Mouse (Mus musculus) gastrocnemius, postnatal 36 days (tissue): Measurements from ENCODE around the gene Atrnl1. TPM values are rescaled to one million over a fixed set of nuclear protein-coding genes. Genes with fewer than 3 reads are reported as not detected.

Experiments
- DNase-seq, 2 experiments: peaks; one replicate each; pipeline ENCODE4 v3.0.0; 2022
- intact Hi-C: fragments of 180-260 bp; cut with DNase I; formaldehyde crosslinking; loops from one replicate; pipeline ENCODE4 v1.15.1; 2025
- total RNA-seq, 2 experiments: library from RNA; stranded (reverse); gene quantifications; 2 replicates each; pipeline ENCODE4 v1.2.3; 2021

The Atrnl1 gene
- total RNA-seq, 2 experiments from 2014 or later = 6.4 to 6.8 TPM

DNA sequence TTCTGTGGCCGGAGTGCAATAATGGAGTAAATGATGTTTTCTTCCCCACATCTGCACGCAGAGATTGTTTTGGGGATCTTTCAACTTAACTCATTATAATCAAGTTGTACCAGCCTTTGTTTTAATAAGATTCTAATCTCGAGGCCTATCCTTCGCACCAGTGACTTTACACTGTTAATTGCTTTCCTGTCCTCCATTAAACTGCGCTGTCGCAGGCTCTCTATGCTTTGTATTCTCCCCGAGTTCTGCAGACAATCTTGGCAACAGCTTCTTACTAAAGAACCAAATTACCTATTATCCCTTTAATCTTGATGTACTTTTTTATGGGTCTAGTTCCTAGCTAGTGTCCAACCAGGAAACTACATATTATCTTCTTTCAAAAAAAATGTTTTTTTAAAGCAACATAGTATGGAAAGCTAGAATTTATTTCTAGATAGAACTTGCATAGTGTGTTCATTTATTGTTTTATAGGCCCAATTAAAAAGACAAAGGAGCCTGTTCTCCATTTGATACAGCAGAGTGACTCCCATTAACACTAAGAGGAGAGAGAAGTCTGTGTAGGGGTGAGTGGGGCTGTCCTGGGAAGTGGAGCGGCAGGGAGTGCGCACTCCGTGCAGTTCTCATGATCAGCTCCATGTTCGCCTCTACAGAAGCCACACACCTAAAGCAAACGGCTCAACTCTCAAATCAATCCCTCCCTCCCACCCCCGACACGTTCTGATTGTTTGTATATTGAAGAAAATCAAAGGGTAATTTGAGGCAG is 484.1 kb downstream of the Atrnl1 start:
- DNase-seq = no peak
- intact Hi-C loops = no loop called here

DNA sequence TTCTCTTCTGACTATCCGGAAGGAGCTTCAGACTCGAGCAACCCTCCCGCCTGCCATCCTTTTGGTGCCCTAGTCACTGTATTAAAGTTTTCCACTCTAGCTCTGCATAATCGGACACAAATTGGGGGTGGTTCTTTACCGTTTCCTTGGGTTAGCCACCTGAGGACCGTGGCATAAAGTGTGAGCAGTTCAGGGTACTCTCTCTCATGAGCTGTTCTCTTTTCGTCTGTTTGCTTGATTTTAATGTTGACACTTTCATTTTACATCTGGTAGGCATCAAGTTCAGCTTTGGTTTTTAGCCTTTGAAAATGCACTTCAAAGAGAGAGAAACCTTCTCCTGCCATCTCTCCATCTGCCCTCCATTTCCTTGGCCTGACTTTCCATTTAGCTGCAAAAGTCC is 484.9 kb downstream of the Atrnl1 start:
- DNase-seq = no peak
- intact Hi-C loops = no loop called here

DNA sequence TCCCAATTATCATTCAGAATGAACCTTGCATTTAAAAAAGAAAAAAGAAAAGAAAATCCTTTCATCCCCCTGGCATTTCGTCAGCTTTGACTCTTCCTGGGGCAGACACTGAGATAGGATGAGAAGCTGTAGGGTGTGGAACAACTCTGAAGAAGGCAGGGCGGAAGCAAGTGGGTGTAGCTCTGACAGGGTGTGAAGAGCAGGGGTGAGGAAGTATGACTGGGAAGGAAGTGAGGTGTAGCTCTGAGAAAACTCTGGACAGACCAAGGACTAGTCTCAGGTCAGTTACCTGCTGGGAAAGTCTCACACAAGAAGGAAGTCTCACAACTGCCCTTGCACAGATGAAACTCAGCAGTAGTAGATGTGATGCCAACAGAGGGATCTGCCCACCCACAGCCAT is 486.4 kb downstream of the Atrnl1 start:
- intact Hi-C loops = no loop called here

DNA sequence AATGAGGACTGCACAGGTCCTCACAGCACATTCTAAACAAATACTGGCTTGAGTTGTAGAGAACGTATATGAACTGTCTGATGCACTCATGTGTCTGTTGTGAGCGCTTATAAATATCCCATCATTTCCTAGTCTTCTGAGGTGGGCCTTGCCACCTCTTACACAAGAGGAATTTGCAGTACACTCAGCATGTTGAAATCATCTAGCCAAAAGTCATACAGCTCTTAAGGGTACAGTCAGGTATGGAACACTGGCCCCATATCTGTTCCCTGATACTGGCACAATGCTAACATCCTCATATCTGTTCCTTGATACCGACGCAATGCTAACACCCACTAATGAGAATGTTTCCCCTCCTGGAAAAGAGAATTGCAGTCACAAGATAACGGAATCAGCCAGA is 488.7 kb downstream of the Atrnl1 start:
- no peak for DNase-seq

More for the DNA sequence above, 486.4 kb downstream of the Atrnl1 start:
- no peak for DNase-seq

DNA sequence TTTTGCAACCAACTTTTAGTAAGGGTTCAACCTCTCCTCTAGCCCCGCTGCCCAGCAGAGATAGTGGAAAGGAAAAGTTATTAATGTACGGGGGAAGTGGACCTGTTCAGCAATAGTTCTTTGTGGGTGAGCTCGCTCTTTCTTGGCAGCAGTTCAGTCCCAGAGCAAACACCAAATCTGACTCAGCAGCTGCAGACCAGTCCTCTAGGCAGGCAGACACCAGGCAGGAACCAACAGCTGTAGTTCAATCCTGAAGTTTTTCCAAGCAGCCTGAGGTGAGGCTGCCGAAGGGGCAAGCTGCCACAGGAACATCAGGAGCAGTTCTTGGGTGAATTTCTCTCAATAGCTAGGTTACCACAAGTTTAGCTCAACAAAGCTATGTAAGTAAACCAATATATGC is 489.5 kb downstream of the Atrnl1 start:
- intact Hi-C loops = no loop called here

More for the DNA sequence above, 488.7 kb downstream of the Atrnl1 start:
- intact Hi-C loops = no loop called here

DNA sequence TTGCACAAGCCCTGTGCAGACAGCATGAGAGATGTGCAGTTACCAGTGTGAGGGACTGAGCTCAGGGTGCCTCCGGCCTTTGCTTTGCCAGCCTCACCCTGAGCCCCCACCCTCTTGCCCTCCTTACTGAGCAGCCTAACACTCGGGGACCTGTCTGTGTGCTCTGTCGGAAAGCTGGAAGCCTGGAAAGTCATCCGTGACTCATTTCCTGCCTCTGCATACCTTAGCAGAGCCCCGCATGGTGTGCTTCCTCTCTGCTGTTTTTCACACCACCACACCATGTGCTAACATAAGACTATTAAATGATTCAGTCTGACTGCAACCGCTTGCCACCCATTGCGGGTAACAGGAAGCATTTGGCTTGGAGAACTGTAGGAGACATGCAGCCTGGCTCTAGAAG is 493.7 kb downstream of the Atrnl1 start:
- intact Hi-C loops = no loop called here
- DNase-seq = no peak

More for the DNA sequence above, 489.5 kb downstream of the Atrnl1 start:
- DNase-seq = no peak

DNA sequence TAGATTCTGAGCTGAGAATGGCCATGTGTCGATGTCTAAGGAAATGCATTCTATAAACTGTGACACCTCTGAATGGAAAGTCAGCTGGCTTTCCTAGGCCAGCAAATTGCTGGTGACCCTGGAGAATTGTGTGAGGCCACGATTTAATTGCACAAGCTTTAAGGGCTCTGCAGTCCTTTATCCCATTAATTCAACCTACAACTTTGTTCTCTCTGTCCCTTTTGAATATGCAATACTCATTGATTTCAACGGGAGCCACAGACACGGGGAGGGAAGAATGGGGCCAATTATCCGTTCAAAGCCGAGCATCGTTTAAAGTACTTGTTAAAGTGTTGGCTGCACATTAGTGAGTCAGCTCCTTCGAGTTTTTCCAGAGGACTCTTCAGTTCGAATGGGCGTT is 496.8 kb downstream of the Atrnl1 start:
- intact Hi-C loops = no loop called here
- no peak for DNase-seq

DNA sequence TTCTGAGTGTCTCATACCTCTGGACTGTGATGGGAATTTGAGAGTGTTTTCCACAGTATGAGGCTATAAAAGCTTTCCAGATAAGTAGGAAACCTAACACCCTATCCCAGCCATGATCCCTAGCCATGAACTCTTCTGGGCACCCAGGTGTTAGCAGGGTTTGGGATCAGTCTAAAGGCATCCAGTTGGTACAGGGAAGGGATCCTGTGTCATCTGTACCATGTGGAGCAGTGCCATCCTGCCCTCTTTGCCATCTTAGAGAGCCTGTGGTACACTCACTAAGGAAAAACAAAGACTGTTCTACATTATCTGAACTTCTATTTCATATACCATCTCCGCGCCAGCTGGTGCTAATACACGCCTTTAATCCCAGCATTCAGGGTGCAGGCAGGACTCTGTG is 499.7 kb downstream of the Atrnl1 start:
- intact Hi-C loops = no loop called here
- DNase-seq = no peak

DNA sequence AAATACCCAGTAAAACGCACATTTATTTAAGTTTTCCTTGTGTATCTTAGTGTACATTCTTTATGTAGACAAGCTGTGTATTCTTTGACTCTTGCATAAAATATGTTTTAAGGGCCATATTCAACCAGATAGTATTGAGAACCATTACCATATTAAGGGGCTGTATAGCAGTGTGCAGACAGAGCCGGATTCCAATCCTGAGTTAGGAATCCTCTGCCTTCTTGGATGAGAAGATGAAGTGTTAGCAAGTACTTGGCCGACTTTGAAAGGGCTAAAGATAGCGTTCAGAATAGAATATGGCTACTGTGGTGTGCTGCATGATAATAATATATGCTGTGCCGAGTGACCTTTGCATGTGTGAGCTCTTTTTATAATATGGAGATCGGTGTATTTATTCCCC is 500.5 kb downstream of the Atrnl1 start:
- no peak for DNase-seq
- intact Hi-C loops = no loop called here

DNA sequence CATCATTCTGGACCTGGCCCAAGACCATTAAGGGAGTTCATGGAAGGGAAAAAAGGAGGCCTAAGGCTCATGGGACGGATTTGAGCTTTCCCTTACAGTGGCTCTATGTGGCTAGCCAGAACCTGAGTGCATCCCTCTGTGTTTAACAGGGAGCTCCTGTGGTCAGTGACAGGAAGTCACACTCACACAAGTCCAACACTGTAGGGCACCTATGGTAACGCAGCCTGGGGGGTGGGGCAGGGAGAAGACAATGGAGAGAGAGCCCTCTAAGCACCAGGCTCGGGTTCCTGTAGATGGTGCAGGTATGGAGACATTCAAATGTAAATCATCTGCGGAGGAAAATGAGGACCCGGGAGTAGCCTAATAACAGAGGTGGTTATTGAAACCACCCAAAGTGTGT is 501.3 kb downstream of the Atrnl1 start:
- intact Hi-C loops = no loop called here
- DNase-seq = no peak

DNA sequence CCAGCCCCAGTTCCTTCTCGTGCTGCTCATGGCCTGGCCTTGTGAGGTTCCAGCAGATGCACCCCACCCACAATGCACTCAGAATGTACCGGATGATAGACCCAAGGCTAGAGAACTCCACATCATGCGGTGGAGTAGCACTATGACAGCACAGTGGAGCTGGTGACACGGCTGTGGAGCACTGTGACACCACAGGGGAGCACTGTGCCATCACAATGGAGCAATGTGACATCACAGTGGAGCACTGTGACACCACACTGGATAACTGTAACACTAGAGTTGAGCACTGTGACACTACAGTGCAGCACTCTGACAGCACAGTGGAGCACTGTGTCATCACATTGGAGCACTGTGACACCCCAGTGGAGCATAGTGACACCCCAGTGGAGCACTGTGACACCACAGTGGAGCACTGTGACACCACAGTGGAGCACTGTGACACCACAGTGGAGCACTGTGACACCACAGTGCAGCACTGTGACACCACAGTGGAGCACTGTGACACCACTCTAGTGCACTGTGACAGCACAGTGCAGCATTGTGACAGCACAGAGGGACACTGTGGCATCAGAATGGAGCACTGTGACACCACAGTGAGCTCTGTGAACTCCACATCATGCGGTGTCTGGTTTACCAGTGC is 502.4 kb downstream of the Atrnl1 start:
- intact Hi-C loops = no loop called here
- DNase-seq = no peak

DNA sequence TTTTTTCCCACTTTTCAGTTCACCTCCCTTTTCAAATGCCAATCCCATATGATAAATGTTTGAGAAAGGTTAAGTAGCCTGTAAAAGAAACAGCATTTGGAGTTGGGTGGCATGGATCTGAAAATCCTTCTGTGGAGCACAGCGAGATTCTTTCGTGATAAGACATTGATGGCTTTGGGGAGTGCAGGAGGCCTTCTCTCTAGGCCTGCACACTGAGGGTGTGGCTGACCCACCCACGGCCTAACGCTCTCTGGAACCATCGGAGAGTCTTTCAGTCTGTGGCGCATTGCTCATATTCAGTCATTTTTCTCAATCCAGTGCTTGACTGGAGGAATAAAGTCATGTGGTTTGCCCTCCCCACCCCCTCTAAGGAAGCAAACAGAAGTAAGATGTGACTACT is 506.8 kb downstream of the Atrnl1 start:
- intact Hi-C loops = no loop called here
- DNase-seq = no peak

DNA sequence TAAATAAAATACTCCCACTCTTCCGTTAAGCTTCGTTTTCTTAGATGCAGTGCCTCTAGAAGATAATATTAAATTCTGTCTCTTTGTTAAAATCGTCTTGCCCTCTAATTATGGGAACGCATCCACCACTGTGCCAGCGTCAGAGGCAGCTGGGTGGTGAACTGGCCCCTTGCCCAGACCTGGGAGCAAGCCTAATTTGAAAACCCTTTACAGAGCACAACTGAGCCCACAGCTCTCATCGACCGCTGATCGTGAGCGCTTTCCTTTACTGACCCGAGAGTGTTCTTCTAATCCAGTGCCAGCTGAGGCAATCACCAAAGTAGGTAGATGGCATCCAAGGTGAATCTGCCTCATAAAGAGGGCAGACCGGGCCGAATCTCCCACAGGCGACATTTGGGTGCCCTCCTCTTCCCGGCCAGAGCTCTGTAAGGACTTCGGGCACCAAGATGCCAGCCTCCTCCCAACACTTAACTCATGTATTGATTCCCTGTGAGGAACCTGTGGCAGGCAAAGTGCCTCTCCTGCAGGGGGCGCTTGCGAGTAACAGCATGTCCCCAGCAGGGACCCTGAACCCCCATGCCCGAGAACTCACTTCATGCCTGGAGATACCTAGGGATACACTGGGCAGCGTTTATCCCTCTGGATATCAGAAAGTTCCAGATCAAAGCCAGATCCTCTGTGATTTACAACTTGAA is 507.5 kb downstream of the Atrnl1 start:
- DNase-seq = peak; percentile 22 to 34
- intact Hi-C loops = no loop called here

DNA sequence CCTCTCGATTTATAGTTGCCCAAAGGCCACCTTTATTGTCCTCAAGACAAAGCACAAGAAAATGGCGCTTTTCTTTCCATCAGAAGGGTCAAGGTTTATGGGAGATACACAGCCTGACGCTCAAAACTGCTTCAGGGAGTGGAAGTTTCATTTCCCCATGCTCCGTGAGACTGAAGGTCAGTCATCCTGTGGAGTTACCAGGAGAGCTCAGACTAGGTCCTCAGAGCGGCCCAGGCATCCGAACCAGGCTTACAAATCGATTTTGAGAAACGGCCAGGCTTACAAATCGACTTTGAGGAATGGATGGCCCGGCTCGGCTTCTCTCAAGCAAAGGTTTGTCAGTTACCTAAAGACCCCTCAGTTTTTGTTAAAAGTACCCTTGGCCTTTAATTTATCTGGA is 508.0 kb downstream of the Atrnl1 start:
- no peak for DNase-seq
- intact Hi-C loops = no loop called here

DNA sequence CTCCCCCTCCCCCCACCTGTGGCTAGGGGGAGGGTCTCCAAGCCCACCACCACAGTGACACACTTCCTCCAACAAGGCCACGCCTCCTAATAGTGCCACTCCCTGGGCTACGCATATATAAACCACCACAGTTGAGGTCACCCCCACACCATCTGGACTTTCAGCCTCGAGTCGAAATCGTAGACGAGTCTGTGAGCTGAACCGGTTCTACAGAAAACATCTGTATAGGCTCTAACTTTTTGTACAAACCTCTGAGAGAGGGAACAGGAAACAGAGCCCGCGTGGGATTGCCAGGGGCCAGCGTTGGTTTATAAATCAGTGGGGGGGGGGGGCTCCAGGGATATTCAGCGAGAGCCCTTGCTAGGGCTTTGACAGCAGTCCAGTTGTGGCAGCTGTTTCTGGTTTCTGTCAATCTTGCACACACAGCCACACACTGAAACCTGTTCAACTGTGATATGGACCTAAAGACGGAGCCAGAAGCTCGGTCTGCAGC is 508.9 kb downstream of the Atrnl1 start:
- DNase-seq = no peak
- intact Hi-C loops = no loop called here

DNA sequence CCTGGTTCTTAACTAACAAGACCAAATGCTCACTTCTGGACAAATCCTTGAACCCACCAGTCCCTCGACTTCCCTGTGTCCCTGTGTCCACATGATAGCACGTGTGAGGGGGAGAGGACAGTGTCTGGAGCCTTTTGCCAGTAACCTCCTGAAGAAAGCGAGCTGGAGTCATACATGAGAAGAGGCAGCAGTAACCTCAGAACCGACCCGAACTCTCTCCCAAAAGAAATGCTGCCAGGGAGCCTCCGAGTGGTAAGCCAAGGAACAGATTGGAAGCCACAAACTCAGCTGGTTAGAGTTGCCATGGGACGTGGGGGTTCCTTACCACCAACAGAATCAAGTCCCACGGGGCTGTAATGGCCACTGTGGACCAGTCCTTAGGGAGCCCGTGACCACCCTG is 509.8 kb downstream of the Atrnl1 start:
- intact Hi-C loops = no loop called here
- DNase-seq = no peak

DNA sequence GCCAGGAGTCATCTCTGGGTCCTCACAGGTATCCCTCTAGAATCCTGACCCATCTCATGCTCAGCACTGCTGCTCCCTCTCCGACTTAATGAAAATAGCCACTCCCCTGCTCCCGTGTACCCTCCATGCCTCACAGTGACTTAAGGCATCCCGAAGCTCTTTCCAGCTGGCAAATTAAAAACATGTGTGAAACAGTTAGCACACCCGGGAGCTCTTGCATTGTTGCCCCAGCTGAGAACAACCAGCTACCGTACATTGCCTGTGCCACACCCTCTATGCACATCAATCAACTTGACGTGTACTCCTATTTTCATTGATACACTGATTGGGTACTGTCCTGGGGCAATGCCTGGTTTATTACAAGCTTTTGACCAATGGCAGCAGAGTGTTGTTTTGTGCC is 510.8 kb downstream of the Atrnl1 start:
- no peak for DNase-seq

DNA sequence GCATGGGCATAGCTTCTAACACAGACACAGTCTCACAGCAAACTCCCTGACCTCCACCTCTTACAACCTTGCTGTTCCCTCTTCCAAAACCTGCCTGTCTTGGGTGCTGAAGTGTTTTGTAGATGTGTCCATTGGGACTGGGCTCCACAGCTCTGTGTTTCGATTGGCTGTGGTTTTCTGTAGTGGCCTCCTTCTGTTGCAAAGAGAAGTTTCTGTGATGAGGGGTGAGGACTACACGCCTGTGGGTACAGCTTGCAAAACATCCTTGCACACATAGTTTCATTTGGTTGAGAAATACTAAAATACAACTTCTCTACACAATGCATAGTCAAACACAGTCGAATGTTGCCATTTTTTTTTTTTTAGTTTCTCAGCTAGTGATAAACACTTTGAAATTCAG is 512.8 kb downstream of the Atrnl1 start:
- intact Hi-C loops = no loop called here
- DNase-seq = no peak

More for the DNA sequence above, 510.8 kb downstream of the Atrnl1 start:
- intact Hi-C loops = no loop called here

DNA sequence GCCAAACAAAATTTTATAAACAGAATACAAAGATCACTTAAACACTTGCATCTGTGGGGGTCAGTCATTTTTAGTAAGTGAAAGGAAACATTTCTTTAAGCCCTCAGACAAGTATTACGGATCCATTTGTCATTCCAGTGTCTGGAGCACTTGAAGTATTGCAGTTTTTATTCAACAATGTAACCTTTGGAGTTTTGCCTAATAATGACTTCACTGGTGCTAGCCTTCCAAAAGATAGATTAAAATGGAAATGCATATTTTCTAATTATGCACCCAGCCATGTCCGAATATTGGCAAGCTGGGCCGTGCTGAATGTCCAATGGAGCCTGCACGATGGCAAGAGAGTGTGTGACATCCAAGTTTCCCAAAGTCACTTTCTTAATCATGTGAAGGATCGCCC is 513.7 kb downstream of the Atrnl1 start:
- DNase-seq = no peak
- intact Hi-C loops = no loop called here

DNA sequence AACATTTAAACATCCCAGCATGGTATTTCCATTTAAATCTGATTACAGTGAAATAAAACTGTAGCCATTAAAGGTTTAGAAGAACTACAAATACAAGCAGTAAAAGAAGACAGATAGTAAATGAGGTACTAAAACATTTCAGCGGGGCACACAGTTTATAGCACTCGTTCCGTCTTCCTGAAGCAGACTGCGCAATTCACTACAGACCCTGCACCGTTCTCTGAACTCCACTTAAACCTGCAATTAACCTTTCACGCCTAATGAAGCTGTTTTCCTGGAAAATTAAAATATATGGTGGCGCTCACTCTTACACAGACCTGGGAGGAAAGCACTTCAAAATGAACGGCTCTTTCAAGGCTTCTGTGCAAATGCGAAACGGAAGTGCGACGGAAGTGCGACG is 514.2 kb downstream of the Atrnl1 start:
- intact Hi-C loops = no loop called here
- DNase-seq = no peak

DNA sequence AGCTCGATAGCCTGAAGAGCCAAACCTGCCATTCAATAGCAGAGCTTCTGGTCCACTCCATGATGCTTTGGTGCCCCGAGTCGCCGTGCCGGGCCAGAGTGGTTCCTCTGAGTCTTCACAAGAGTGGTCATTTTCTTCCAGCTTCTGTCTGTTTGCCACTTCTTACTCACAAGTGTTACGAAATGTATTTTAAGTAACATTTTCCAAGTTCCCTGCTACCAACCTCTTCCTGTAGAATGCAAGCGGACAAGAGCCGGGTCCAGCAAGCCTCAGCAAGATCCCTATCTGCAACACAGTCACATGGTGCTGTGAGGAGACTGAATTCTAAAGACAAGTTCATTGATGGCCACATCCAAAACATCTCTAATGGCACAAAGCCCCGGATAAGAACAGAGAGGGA is 521.1 kb downstream of the Atrnl1 start:
- no peak for DNase-seq
- intact Hi-C loops = no loop called here
